Mouse (Mus musculus) forebrain, embryonic 15.5 days (tissue): ENCODE results near the gene Adarb2. TPM values are rescaled to one million over a fixed set of nuclear protein-coding genes. Genes with fewer than 3 reads are reported as not detected.
A peak's percentile ranks its signal among the peaks of the same experiment; 100 is the strongest.

Experiments used
- ATAC-seq: fragments of 200-750 bp; cut with Nextera tagmentation; replicated peaks from 2 replicates; pipeline ENCODE4 v1.8.0; 2017; ENCODE audit warnings: mild to moderate bottlenecking, moderate TSS enrichment, moderate library complexity
- H3K27ac ChIP-seq: fragments of 300-500 bp; sonication (generic); replicated peaks from 2 replicates; pipeline ENCODE4 v1.5.1; 2015; ENCODE audit warnings: mild to moderate bottlenecking, inconsistent platforms
- H3K27me3 ChIP-seq: fragments of 300-500 bp; sonication (generic); 2 replicates; pipeline ENCODE4 v1.6.1; 2015; ENCODE audit warnings: inconsistent platforms
- H3K36me3 ChIP-seq: fragments of 300-500 bp; sonication (generic); 2 replicates; pipeline ENCODE4 v1.6.1; 2015; ENCODE audit warnings: mild to moderate bottlenecking, inconsistent platforms
- H3K4me1 ChIP-seq: fragments of 300-500 bp; sonication (generic); 2 replicates; pipeline ENCODE4 v1.6.1; 2015; ENCODE audit warnings: inconsistent platforms
- H3K4me2 ChIP-seq: fragments of 300-500 bp; sonication (generic); replicated peaks from 2 replicates; pipeline ENCODE4 v1.6.1; 2015; ENCODE audit warnings: mild to moderate bottlenecking, inconsistent platforms
- H3K4me3 ChIP-seq: fragments of 300-500 bp; sonication (generic); 2 replicates; pipeline ENCODE4 v1.5.1; 2015; ENCODE audit warnings: mild to moderate bottlenecking, inconsistent platforms
- H3K9ac ChIP-seq: fragments of 300-500 bp; sonication (generic); replicated peaks from 2 replicates; pipeline ENCODE4 v1.6.1; 2015; ENCODE audit warnings: mild to moderate bottlenecking, inconsistent platforms
- H3K9me3 ChIP-seq: fragments of 300-500 bp; sonication (generic); 2 replicates; pipeline ENCODE4 v1.6.1; 2016; ENCODE audit warnings: inconsistent platforms
- WGBS: fragments of 180-500 bp; shearing (Covaris S2); methylation state at CpG from one replicate; pipeline ENCODE4 v1.1.7; 2015; ENCODE audit warnings: mixed read lengths; 5-methylcytosine and 5-hydroxymethylcytosine counted together
- polyA plus RNA-seq: library from polyadenylated mRNA; unstranded; fragments of >200 nt; fragmentation: Nextera tagmentation; extraction: Ambion mirVana; gene quantifications from 2 replicates; pipeline ENCODE4 v1.2.1, GENCODE M21; 2015

Adarb2 gene
- polyA plus RNA-seq, 1 experiment from 2014 or later = 19.9 TPM

GRCm38 (mm10) chr13:8680470-8681129 lies 477.9 kb downstream of the Adarb2 start:
- Histone ChIP-seq H3K9me3 (no peaks in the 10 kb centered on the region), H3K36me3 (no peaks in the 10 kb centered on the region), H3K4me1 (peaks cover 8% of the 10 kb centered on the region), H3K9ac (no peak overlapping the region), H3K4me2 (no peak overlapping the region), H3K4me3 (no peak overlapping the region), H3K27me3 (no peaks in the 10 kb centered on the region), H3K27ac (no peak overlapping the region)
- 29% methylated on average over 9 of the region's 9 CpGs for WGBS
- peak; percentile 61; the same call in 1 of the 2 replicates for ATAC-seq

GRCm38 (mm10) chr13:8691448-8691847 lies 488.8 kb downstream of the Adarb2 start:
- ATAC-seq = peak; percentile 46; the same call in 1 of the 2 replicates
- no peak overlapping the region for H3K27ac ChIP-seq
- WGBS = 32% methylated on average over 6 of the region's 6 CpGs

GRCm38 (mm10) chr13:8692787-8693186 lies 490.1 kb downstream of the Adarb2 start:
- Histone ChIP-seq H3K27ac (no peak overlapping the region), H3K4me1 (0 out of 2 replicates have a peak, but pooled peaks cover 2% of the 10 kb centered on the region), H3K4me3 (no peak overlapping the region), H3K9ac (no peak overlapping the region), H3K36me3 (no peaks in the 10 kb centered on the region), H3K27me3 (no peaks in the 10 kb centered on the region), H3K9me3 (no peaks in the 10 kb centered on the region; the same call in 1 of the 2 replicates), H3K4me2 (no peak overlapping the region)
- WGBS = 81% methylated on average over 9 of the region's 9 CpGs
- ATAC-seq = peak; percentile 64; the same call in 1 of the 2 replicates

More at GRCm38 (mm10) chr13:8691448-8691847, 488.8 kb downstream of the Adarb2 start:
- Histone ChIP-seq H3K4me2 (no peak overlapping the region), H3K9ac (no peak overlapping the region), H3K9me3 (no peaks in the 10 kb centered on the region), H3K27me3 (no peaks in the 10 kb centered on the region), H3K4me1 (0 out of 2 replicates have a peak, but pooled peaks cover 2% of the 10 kb centered on the region), H3K4me3 (no peak overlapping the region), H3K36me3 (no peaks in the 10 kb centered on the region)

DNA sequence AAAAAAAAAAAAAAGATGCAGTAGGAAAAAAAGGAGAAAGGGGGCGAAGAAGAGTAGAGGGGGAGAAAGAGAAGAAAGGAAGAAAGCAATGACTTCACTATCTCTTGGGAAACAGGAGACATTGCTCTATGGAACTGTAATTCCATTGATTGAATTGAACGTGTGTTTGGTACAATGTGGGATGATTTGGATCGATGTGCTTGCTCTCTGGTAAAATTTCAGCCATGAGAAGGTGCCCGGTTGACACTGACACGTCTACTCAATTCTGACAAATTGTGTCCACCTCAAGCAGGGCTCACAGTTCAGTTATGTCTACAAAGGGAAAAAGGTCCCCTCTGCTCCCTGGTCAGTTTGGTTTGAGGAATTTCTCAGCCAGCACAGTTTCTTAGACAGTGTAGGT lies 495.8 kb downstream of the Adarb2 start:
- no peaks in the 10 kb centered on the region for H3K4me1 ChIP-seq
- H3K4me2 ChIP-seq = no peak overlapping the region
- no peak overlapping the region for H3K27ac ChIP-seq
- H3K4me3 ChIP-seq = no peak overlapping the region
- H3K9me3 ChIP-seq = no peaks in the 10 kb centered on the region; the same call in 1 of the 2 replicates
- H3K9ac ChIP-seq = no peak overlapping the region
- no peak for ATAC-seq
- H3K36me3 ChIP-seq = no peaks in the 10 kb centered on the region
- 84% methylated on average over 5 of the region's 5 CpGs for WGBS
- no peaks in the 10 kb centered on the region for H3K27me3 ChIP-seq

- WGBS = 57% methylated on average over 3 of the region's 3 CpGs
- no peaks in the 10 kb centered on the region for H3K36me3 ChIP-seq
These were observed 497.2 kb downstream of the Adarb2 start for GRCm38 (mm10) chr13:8699831-8700230.

GRCm38 (mm10) chr13:8700981-8701380 lies 498.3 kb downstream of the Adarb2 start:
- Histone ChIP-seq H3K9ac (no peak overlapping the region), H3K4me3 (no peak overlapping the region), H3K36me3 (no peaks in the 10 kb centered on the region), H3K4me2 (no peak overlapping the region), H3K27ac (no peak overlapping the region), H3K9me3 (no peaks in the 10 kb centered on the region; the same call in 1 of the 2 replicates), H3K4me1 (no peaks in the 10 kb centered on the region), H3K27me3 (no peaks in the 10 kb centered on the region)
- no peak for ATAC-seq
- WGBS = 49% methylated on average over 4 of the region's 4 CpGs

More at GRCm38 (mm10) chr13:8699831-8700230, 497.2 kb downstream of the Adarb2 start:
- Histone ChIP-seq H3K4me3 (no peak overlapping the region), H3K27me3 (no peaks in the 10 kb centered on the region), H3K4me1 (no peaks in the 10 kb centered on the region), H3K9ac (no peak overlapping the region), H3K9me3 (no peaks in the 10 kb centered on the region; the same call in 1 of the 2 replicates), H3K4me2 (no peak overlapping the region), H3K27ac (no peak overlapping the region)
- no peak for ATAC-seq

GRCm38 (mm10) chr13:8705296-8705695 lies 502.6 kb downstream of the Adarb2 start:
- Histone ChIP-seq H3K9ac (no peak overlapping the region), H3K4me2 (no peak overlapping the region), H3K27me3 (no peaks in the 10 kb centered on the region), H3K27ac (no peak overlapping the region), H3K4me1 (no peaks in the 10 kb centered on the region), H3K4me3 (no peak overlapping the region), H3K9me3 (no peaks in the 10 kb centered on the region), H3K36me3 (no peaks in the 10 kb centered on the region)
- no peak; the same call in 1 of the 2 replicates for ATAC-seq
- WGBS = 48% methylated on average over 4 of the region's 4 CpGs

DNA sequence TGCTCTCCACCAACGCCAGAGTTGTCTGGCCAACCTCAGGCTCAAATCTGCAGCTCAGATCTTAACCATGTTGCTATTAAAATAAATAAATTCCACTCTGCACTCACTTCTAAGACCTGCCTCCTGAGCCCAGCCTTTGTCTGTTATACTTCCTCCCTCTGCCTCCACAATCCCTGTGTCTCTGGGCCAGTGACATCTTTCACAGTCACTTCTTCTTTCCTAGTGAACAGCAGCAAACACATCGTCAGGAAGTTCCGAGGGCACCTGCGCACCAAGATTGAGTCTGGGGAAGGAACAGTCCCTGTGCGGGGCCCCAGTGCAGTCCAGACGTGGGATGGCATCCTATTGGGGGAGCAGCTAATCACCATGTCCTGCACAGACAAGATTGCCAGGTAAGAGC lies 510.7 kb downstream of the Adarb2 start:
- 88% methylated on average over 6 of the region's 6 CpGs for WGBS
- no peak; the same call in 1 of the 2 replicates for ATAC-seq
- Histone ChIP-seq H3K27ac (no peak overlapping the region), H3K4me2 (no peak overlapping the region), H3K9ac (no peak overlapping the region), H3K27me3 (no peaks in the 10 kb centered on the region), H3K9me3 (no peaks in the 10 kb centered on the region), H3K4me1 (no peaks in the 10 kb centered on the region), H3K36me3 (no peaks in the 10 kb centered on the region), H3K4me3 (no peak overlapping the region)

DNA sequence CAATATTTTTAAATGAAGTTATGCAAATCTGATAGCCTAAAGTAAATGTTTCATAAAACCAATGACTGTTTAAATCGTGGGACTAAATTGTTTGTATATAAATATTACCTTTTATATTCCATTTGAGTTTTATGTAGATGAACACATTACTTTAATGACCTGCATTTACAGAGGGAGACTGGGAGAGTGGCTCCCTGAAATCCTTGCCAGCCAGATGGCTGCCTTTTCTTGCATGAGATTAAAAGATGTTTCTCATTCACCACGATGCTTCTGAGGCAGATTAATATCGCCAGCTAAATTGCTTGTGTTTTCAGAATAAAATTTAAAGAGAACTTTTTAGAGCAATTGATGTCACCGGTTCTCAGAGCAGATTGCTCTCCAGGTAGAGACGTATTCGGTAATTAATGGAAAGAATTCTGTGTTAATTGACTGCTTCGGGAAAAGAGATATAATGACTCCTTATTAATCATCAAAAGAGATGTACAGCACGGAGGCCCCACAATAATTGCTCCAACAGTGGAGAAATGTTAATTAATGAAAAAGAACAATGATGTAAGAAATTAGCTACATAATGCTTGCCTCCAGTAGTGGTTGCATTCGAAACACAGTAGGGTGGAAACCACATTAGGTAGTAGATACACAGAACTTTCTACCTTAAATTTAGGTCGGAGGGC lies 527.4 kb downstream of the Adarb2 start:
- no peak overlapping the region for H3K9ac ChIP-seq
- H3K27me3 ChIP-seq = no peaks in the 10 kb centered on the region
- H3K9me3 ChIP-seq = no peaks in the 10 kb centered on the region
- 0 out of 2 replicates have a peak, but pooled peaks have one; percentile 23 for ATAC-seq
- no peak overlapping the region for H3K27ac ChIP-seq
- 0 out of 2 replicates have a peak, but pooled peaks cover 6% of the 10 kb centered on the region for H3K4me1 ChIP-seq
- H3K4me2 ChIP-seq = no peak overlapping the region
- H3K4me3 ChIP-seq = no peak overlapping the region
- WGBS = 25% methylated on average over 10 of the region's 10 CpGs
- H3K36me3 ChIP-seq = no peaks in the 10 kb centered on the region

DNA sequence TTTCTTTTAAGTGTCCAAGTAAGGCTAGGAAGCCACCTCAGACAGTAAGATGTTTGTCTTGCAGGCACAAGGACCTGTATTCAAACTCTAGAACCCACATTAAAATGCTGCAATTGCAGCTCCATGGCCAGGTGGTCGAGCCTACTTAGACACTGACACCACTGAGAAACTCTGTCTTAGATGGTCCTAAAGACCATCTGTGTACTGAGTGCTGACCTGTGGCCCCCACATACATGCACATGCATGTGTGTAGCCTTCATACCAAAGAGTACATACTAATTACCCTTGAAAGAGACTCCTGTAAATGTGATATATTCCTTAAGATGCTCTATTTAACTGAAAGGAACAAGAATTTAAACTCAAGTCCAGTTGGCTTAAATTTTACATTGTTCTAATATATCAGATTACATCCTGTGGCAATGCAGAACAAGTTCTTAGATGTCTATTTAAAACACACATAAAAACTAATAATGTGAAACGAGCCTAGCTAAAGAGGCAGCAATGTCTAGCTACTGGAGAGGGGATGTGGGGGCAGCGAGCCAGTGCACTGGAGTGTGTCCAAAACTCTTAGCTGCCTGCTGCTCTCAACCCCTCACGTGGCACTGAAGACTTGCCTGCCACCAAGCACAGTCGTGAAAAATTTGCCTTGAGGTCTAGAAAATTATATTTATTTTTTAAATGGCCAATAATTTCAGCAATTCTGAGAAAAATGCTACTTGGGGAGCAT lies 534.6 kb downstream of the Adarb2 start:
- H3K4me3 ChIP-seq = no peak overlapping the region
- no peaks in the 10 kb centered on the region for H3K27me3 ChIP-seq
- H3K27ac ChIP-seq = no peak overlapping the region
- no peaks in the 10 kb centered on the region for H3K36me3 ChIP-seq
- H3K9me3 ChIP-seq = no peaks in the 10 kb centered on the region
- no peaks in the 10 kb centered on the region for H3K4me1 ChIP-seq
- H3K9ac ChIP-seq = no peak overlapping the region
- 49% methylated on average over 5 of the region's 5 CpGs for WGBS
- H3K4me2 ChIP-seq = no peak overlapping the region
- ATAC-seq = 0 out of 2 replicates have a peak, but pooled peaks have one; percentile 48

DNA sequence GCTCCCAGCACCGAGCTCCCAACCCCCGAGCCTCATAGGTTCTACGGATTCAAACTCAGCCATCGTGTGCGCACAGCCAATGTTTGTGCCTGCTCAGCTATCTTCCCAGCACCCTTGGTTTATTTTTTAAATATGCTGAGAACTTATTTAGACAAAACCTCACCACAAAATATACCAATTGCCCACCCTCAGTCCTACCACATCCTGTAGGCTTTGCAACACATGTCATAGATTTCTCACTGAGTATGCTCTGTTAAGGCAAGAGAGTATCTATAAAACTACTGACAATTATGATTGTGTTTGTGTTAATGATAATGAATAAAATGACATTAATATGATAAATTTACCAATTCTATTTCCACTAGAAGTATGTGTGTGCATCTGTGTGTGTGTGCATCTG lies 540.1 kb downstream of the Adarb2 start:
- no peaks in the 10 kb centered on the region for H3K27me3 ChIP-seq
- no peak for ATAC-seq
- 93% methylated on average over 5 of the region's 5 CpGs for WGBS

DNA sequence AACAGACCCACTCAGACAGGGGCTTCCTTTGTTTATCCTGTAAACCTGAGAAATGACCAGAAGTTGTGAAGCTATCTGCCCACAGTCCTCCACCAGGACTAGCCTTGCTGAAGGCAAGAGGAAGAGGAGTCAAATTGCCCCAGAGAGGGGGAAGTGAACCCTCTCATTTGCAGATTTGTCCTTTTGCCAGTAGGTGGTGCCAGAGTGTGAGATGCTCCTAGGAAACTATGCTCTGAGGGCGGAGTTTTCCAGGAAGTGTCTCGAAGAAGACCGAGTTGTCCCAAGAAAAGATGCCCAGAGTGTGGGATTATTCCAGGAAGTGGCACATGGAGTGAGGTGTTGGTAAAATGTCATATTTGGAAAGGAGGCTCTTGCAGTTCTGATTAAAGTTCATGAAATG lies 541.9 kb downstream of the Adarb2 start:
- H3K9ac ChIP-seq = no peak overlapping the region
- no peaks in the 10 kb centered on the region for H3K36me3 ChIP-seq
- no peak for ATAC-seq
- WGBS = 64% methylated on average over 3 of the region's 3 CpGs
- H3K27me3 ChIP-seq = no peaks in the 10 kb centered on the region
- H3K4me2 ChIP-seq = no peak overlapping the region
- H3K27ac ChIP-seq = no peak overlapping the region
- H3K9me3 ChIP-seq = no peaks in the 10 kb centered on the region
- H3K4me1 ChIP-seq = no peaks in the 10 kb centered on the region
- no peak overlapping the region for H3K4me3 ChIP-seq

More for the DNA sequence above, 540.1 kb downstream of the Adarb2 start:
- no peak overlapping the region for H3K9ac ChIP-seq
- no peaks in the 10 kb centered on the region for H3K4me1 ChIP-seq
- no peak overlapping the region for H3K4me2 ChIP-seq
- no peaks in the 10 kb centered on the region for H3K36me3 ChIP-seq
- no peak overlapping the region for H3K4me3 ChIP-seq
- no peaks in the 10 kb centered on the region for H3K9me3 ChIP-seq
- H3K27ac ChIP-seq = no peak overlapping the region
